Mouse (Mus musculus) thymus, adult 2 months (tissue): ENCODE measurements around the gene Crtap.

Experiments used
- CTCF ChIP-seq: fragments of 200-500 bp; IDR thresholded peaks from 2 replicates; pipeline ENCODE4 v1.5.1; 2012; ENCODE audit warnings: mild to moderate bottlenecking, control low read depth, low read length, moderate library complexity, borderline replicate concordance; ENCODE audit not compliant: control insufficient read depth, poor library complexity, insufficient read depth; ENCODE audit errors: extremely low read depth
- POLR2A ChIP-seq: fragments of 200-500 bp; IDR thresholded peaks from 2 replicates; pipeline ENCODE4 v1.6.1; 2012; ENCODE audit warnings: mild to moderate bottlenecking, low read length, control low read depth, moderate library complexity; ENCODE audit not compliant: control insufficient read depth, poor library complexity, insufficient read depth; ENCODE audit errors: extremely low read depth

- TF ChIP-seq POLR2A (no peak), CTCF (no peak)
Observed at GRCm38 (mm10) chr9:114421797-114422196, 31.3 kb upstream of the Crtap start.
